Mouse (Mus musculus) ovary, postnatal 10 days (tissue): ENCODE data around the gene Dnal4.
A peak's percentile ranks its signal among the peaks of the same experiment; 100 is the strongest.

Source experiments
- DNase-seq: peaks from one replicate; pipeline ENCODE4 v3.0.0; 2022; ENCODE audit warnings: low spot score

Gene Dnal4

DNA sequence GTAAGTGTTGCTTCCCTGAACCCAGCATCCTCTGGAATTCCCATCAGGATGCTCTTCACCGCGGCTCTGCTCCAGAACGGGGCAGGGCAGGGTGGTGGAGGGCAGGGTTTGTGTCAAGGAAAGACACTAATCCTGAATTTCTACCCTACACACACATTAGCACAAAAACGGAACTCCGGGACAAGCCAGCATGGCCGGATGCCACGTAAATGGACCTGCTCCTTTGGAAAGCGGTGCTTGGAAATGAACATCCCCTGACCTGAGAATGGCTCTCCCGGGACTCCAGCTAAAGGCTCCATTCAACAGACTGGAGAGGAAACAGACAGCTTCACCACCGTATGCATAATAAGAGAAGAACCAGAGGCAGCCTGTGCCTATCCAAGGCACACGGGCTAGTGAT is 23.1 kb upstream of the Dnal4 start:
- DNase-seq = no peak

DNA sequence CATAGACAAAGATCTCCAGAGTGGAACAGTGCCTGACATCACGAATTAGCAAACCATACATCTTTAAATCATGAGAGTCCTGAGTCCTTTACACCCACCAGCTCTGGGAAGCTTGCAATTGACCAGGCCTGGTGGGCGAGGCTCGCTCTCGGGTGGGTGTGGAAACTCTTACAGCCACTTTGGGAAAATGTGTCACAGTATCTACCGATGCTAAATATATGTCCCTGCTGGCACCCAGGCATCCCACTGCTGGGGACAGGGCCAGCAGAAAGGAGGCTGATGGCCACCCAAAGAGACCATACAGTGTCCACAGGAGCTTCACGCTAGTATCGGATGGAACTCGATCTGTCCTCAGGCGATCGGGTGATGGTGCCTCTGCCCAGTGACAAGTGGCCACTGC is 20.9 kb upstream of the Dnal4 start:
- no peak for DNase-seq

DNA sequence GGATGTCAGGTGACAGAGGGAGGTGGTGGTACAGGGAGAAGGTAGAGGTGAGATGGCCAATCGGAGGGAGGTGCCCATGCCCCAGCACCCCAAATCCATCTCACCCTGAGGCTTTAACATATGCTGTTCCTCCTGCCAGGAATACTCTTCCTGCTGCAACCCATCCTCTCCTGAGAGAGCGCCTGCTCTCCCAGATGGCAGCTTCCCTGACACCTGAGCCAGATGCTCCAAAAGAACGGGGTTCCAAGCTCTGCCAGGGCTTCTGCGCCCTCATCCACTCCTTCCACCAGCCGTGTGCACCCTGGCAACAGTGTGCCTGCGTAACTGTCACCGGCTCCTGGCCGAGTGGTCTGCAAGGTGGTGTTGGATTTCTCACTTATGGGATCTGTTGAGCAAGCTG is 20.0 kb upstream of the Dnal4 start:
- no peak for DNase-seq

DNA sequence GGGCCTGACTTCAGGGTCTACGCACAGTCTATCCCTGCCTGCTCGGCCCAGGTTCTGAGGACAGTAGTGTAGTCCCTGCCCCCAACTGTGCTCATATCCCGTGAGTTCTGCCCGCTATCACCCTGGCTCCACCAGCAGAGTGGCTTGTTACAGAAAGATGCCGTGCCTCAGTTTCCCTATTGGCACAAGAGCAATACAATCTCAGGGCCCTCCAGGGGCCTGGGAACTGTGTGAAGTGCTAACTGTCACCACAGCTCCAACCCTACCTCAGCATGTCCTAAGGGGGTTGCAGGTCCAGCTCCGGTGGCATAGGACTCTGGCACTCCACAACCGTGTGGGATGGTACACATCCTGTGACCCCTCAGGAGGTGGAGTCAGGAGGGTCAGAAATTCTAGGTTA is 19.4 kb upstream of the Dnal4 start:
- no peak for DNase-seq

DNA sequence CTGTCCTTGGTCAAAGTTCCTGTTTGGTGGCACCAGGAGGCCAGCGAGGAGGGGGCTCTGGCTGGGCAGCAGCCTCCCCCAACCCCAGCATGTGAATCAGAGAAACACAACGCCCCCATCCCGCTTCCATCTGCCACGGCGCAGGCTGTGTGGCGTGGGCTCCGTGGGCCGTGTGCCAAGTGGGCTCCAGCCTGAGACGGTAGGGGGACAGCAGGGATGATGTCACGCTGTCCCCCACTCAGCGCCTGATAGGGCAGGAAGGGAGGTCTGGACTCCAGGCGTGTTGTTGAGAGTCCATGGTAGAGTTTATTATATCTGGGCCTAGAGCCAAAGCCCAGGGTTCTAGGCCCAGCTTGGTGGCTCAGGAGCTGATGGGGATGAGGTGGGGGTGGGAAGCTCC is 18.6 kb upstream of the Dnal4 start:
- no peak for DNase-seq

DNA sequence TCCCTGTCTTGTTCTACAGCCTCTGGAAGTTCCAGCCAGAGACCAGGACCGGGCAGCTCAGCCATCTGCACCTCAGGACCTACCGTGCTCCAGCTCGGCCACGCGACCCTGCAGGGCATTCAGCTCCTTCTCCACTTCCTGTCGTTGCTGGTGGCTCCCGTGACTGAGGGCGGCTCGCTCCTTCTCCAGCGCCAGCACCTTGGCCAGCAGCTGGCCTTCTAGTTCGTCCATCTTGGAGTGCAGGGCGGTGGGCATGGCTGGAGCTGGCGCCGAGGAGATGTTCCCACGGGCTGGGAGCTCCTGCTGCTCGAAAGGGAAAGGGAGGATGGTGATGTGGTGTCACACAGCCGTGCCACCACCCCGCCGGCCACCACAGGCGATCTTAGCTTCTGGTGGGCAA is 16.5 kb upstream of the Dnal4 start:
- DNase-seq = no peak

DNA sequence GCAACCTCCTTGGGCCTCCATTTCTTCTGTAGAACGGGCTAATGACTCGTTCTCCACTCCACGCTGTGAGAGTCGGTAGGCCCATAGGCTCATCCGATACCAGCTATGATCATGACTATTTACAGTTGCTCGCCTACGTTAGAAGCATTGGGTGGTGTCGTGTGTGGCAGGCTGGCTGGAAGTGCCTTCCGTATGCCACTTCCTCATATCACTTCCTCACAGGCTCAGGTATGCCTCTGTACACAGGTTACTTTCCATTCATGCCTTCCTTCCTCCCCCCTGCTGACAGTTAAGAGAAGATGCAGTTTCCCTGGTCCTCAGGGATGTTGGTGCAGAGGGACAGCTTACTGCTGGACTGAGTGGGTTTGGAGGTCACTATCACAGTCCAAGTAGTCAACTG is 15.4 kb upstream of the Dnal4 start:
- DNase-seq = no peak

DNA sequence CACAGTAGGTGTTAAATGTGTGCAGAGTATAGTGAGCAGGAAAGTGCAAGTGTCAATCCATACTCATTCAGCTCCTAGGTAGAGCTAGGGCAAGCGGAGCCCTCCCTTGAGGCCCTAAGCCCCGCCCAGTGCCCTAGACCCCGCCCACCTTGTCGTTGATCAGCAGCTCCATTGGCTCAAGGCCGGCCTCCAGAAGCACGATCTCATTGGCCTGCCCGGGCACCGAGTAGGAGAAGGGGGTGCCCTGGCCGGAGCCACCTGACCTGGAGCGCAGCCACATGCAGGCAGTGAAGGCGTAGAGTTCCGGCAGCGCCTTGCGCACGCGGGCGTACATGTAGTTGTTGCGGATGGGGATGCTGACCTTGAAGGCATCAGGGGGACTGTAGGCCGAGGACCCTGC is 14.8 kb upstream of the Dnal4 start:
- DNase-seq = no peak

DNA sequence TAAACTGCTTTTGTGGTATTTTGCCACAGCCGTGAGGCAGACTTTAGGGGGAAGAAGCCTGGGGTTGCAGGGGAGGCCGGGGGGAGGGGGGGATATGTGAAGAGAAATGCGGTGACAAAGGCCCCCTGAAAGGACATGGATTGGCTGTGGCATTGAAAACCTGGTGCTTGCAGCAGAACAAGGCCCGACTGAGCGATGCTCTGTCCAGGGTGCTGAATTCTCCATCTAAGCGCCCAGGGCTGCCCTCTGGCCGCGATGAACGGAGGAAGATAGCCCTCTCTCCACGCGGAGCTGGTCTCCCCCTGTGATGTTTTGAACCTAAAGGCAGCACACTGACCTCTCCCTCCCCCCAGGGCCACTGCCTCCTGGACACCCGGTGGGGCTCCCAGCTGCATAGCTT is 13.9 kb upstream of the Dnal4 start:
- DNase-seq = peak; percentile 26

DNA sequence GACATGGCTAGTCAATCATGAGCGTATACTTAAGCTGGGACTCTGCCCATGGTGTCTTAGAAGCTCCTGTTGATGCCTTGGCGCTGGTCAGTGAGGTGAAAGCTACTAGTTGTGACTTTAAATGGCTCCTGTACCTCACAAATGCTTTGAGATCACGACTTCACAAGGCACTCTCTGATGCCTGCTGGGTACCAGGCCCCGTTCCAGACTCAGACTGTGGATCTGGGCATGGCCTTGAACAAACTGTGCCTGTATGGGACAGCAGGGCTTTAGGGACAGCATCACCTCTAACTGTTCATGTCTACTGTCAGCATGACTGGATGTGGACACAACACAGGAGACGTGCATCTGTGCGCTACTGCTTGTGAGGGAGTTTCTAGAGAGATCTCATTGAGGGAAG is 13.3 kb upstream of the Dnal4 start:
- DNase-seq = no peak

DNA sequence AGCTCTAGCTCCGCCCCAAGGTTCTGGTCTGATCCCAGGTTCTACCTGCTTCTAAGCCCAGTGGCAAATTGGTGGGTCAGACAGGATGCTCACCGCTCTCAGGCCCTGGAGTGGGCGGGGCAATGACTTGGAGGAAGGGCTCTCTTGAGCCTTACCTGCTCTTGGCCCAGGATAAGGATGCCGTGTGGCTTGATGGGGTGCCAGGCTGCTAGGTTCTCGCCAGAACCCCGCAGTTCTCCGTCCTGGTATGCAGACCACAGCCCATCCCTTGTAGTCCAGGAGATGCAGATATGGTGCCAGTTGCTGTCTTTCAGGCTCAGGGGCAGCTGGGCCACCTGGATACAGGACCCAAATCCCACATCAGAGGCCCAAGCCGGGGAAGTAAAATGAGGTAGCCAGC is 12.5 kb upstream of the Dnal4 start:
- DNase-seq = no peak

DNA sequence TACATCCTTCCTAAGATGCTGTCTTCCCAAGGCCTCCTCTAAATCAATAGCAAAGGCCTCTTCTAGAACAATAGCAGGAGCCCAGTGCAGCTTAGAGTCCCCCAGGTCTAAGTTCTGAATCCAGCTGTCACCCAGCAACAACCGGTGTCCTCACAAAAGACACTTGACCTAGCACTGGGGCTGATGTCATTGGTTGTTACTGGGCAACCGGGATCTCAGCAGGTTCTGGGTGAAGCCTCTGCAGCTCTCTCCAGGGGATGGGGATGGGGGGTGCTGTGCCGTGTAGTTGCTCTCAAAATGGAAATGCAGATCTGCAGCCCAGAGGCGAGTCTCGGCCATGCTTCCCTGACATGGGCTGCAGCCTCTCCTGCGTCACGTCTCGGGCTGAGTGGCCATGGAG is 10.2 kb upstream of the Dnal4 start:
- no peak for DNase-seq

DNA sequence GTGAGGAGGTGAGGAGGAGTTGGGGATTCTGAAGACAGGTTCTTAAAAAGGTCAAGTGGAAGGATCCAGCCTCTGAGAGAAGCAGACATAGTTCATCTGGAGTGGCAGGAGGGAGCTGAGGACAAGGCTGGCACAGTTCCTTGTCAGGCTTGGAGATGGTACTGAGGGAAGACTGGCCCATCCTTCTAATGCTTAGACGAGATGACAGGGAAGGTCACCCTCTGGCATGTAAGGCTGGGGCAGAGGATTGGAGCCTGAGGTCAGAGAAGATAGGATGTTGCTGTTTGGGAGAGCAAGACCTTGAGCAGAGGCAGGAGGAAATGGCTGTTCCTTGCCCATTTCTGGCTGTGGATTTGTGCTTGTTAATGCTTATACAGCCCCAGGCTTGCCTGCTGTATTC is 7.4 kb upstream of the Dnal4 start:
- no peak for DNase-seq

DNA sequence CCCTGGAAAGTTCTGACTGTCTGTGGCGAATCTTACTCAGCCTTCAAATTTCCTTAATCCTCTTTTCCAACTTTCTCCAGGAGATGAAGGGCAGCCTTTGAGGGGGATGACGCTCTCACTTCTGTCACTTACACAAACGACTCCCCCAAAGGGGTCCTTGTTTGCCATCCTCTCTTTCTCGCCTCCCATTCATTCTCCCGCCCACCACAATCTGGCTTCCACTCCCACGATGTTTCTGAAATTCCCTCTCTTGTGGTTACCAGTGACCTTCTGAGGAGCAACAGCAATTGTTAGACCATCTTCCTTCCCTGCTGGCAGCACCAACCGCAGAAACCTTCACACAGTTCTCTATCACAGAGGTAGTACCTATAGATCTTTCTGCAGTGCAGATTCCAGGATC is 2.0 kb downstream of the Dnal4 start:
- no peak for DNase-seq

DNA sequence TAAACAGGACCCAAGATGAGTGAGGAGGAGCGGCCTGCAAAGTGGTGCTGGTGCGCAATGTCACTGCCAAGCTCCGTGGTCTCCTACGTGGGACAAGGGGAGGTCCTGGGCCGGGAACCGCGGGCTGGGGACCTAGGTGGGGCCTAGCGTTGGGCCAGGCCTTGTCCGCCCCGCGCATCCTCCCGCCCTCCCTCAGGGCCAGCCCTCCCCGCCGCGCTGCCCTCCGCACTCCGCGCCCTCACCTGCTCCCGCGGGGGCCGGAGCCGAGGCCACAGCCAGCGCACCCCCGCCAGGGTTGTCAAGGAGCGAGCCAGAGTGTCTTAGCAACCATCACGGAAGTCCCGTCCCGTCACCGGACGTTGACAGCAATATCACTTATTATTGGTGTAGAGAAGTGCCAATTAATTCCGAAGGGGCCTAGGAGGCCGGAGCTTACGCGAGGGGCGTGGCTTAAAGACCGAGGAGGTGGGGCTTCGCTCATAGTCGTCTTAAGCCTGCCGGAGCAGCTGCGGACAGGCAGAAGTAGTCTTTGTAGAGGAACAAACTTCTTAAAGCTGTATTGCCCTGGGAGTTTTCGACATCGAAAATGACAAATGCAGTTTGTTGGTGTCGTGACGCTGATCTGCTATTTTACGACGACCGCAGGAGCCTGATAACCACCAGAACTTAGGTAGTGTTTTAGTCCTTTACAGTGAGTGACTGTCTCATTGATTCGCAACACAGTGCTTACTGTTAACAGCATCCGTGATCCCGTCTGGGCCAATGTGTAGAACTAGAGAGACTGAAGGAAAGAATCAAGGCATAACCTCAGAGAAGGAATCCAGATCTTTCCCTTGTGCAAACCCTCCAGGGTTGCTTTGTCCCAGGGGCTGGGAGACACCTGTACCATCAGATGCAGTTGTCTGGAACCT is 3.3 kb downstream of the Dnal4 start:
- DNase-seq = peak; percentile 76

DNA sequence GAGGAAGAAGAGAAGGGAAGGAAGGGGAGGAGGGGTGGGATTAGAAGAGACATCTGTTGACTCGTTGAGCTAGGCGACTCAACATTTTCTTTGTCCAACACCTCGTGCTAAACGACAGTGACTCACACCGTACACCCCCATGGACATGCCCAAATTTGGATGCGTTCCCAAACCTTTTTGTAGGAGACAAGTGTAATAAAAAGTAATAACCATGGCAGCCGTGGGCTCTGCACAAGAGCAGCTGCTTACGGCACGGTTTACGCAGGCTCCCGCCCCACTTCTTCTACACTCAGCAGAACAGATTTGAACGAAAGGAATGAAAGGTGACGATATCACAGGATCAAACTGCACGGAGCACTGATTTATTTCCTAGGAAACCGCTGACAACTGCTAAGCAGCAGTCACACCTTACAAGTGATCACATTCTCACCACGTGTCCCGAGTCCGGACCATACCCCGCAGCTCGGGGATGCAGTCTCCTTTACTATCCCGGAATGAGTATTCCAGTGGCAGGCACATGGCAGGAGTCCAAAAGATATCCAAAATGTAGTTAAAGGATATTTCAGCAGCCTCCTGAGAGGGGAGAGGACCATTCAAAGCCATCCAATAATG is 6.9 kb downstream of the Dnal4 start:
- no peak for DNase-seq

DNA sequence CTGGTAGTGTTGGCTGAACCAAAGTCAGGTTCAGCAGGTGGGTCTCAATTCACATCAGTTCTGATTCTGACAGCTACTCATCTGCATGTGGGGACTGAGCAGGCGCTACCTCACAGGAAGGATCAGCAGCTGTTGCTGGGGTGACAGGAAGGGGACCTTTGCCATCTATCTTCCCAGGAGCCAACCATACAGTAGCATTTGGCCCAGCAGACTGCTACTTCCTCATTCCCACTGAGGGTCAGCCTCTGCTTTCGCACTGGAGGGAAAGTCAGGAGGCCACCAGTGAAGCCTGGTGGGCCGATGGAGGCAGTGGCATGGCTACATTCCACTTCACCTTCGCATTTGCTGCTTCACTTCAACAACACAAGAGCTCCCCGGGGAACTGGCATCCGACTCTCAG is 9.3 kb downstream of the Dnal4 start:
- DNase-seq = no peak

DNA sequence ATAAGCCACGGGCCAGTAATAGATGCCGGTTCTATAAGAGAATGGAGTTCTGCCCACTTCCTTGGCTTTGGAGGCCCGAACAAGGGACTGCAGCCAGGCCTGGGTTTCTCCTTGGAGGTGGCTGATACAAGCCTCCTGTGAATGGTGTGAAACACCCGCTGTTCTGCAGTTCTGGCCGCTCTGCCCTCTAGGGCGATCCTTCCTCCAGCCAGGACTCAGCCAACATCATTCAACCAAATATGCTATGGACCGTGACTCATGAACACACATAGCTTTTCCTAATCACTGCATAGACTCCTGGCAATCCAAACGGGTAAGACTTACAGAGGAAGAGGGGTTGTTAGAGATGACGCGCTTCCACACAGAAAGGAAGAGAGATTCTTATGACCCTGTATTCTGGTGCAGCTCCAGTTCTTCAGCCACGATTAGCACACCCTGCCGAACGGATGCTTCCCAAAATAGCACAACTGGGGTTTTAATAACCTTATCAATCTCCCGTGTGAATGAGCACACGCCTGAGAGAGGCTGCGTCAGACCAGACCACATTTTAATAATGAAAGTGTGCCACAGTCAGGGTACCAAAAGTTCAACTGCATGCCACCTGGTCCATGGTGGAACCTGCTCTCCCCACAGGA is 10.2 kb downstream of the Dnal4 start:
- no peak for DNase-seq

DNA sequence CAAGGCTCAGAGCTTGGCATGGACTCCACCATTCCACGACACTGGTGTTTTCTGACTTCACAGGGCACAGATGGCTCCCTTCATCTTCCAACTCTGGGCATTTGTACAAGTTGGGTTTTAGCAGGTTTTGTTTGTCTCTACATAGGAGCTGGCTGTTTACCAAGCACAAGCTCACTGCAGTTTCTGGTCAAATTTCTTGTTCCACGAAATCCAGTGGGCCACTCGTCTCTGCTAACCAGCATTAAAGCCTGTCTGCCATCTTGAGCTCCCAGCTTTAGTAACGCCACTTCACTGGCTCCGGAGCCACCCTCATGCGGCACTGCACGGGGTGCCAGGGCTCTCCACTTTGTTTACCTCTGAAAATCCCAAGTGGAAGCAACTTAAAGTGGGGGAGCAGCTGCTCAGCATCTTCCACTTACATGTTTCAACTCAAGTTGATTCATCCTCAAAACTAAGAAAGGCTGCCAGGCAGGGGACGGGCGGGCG is 11.0 kb downstream of the Dnal4 start:
- no peak for DNase-seq

DNA sequence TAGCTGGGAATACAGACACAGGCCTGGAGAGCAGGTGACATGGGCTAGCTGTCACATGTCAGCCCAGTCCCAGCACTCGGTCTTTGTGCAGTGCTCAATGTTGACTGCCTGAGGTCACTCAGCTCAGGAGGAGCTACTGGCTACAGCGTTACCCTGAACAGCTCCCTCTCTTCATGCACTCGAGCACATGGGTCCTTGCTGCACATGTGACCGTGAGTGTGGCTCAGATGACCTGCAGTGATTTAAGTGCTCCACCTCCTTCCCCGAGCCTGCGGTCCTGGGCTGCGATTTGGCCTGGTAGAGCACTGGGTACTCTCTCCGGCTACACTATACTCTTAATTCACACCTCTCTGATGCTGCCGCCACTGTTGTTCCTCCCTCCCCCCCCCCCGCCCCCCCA is 11.5 kb downstream of the Dnal4 start:
- DNase-seq = no peak

DNA sequence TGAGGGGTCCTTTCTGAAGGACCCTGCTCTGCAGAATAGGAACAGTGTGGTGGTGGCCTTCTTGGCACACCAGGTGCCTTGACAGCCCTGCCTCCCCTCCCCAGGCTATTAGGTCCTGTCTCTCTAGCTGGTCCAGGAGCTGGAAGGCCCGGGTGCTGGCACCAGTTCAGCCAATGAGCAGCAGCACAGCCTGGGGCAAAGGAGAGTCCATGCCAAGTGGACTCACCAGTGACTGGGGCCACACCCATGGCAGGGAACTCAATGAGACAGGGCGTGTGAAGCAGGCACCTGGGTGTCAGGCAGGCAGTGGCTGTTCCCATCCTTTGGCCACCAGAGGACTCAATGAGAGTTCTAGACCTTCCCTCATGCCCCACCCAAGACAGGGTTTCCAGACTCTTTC is 12.3 kb downstream of the Dnal4 start:
- DNase-seq = no peak

DNA sequence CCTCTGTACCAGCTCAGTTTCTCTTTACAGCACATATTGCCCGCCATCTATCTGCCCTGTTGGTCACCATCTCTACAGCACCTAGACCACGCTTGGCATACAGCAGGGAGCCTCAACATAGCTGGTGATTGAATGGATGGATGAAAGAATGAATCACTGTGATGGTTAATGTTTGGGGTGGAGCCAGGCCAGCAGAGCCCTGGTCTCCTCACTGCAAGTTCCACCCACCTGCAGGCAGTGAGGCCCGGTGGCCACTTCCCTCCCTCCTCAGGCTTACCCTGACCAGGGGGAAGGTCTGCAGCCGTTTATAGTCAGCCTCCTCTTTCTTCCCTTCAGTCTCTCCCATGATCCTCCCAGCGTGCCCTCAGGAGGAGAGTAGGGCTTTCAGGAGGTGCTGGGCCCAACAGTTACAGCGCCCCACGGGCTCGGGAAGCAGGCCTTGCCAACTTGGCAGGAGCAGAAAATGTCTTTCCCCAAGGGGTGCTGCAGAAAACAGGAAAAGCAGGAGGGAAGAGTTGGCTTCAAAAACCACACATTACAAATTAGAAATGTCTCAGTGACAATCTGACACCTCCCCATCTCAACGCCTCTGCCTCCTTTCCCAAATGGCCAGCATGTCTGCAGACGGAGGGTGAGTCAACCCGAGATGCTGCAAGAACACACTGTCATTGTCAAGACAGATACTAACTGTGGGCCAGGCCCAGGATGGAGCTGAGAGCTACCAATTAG is 12.9 kb downstream of the Dnal4 start:
- DNase-seq = no peak
